Mouse (Mus musculus) retina, postnatal 1 day (tissue): ENCODE measurements around the gene Trdn.

Experiments used
- DNase-seq: peaks from one replicate; pipeline ENCODE4 v3.0.0-alpha.2; 2012

The Trdn gene

GRCm38 (mm10) chr10:33375474-33376029, 295.2 kb downstream of the Trdn start:
- no peak for DNase-seq
